Mouse (Mus musculus) liver, adult 10 weeks (tissue): ENCODE measurements around the gene Prcd. TPM values are rescaled to one million over a fixed set of nuclear protein-coding genes. Genes with fewer than 3 reads are reported as not detected.

Experiments
- polyA plus RNA-seq: library from polyadenylated mRNA; stranded (reverse); fragments of 350-450 nt; fragmentation: Illumina TruSeq; extraction: RNeasy Lipid Tissue Mini Kit (QIAGEN cat#74804); gene quantifications from one replicate; pipeline ENCODE4 v1.2.3, GENCODE M21; 2014; ENCODE audit warnings: low read depth, low replicate concordance

Prcd gene
- not detected for polyA plus RNA-seq

DNA sequence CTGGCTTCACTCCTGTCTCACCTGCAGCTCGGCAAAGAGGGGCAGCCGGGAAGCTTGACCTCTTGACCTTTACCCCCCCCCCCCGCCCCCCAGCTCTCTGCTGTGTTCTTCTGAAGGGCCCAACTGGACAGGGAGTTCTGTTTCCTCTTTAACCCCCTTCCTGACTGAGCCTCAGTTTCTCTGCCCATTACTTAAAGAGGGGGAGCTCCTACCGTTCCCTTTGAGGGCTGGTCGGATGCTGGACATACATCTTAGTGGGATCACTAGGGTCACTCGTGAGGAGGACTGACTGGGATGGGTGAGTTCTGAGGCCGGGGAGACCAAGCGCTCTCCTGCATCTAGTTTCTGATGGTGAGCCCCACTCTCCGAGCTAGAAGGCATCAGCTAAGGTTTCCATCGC lies at the start of gene Prcd:
Gene Prcd (plus strand): TSS at position 301 of the 400 bp plus-strand sequence.

DNA sequence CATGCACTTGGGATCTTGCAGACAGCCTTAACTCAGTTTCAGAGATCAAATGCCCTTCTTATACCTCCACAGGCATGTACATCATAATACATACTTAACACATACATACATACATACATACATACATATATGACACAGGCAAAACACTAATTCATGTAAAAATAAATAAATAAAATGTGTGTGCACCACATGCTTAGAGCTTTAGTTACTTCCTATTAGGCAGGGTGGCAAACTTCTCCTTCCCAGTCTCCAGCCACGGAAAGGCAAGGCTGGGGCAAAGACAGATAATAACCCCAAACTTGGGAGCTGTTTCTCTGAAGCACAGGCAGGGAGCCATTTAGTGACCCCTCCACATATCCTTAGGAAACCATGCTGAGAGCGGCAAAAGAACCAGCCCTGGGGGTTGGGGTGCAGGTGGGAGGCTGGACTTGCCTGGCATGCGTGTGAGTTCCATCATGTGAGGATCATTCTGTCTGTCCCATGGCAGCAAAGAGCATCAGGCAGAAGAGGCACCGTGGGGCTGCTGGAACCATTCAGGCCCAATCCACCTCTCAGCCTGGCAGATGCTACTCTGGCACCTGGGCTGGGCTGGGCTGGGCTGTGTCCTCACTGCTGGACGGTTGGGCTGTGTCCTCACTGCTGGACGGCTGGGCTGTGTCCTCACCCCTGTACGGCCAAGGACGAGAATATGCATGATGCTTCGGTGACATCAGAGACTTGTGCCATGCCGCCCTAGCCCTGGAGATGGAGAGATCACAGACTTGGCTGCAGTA lies 26.8 kb upstream of the Prcd start, which contains the start of gene Rhbdf2:
Gene Rhbdf2 (minus strand): TSS at position 721 of the 773 bp plus-strand sequence.

DNA sequence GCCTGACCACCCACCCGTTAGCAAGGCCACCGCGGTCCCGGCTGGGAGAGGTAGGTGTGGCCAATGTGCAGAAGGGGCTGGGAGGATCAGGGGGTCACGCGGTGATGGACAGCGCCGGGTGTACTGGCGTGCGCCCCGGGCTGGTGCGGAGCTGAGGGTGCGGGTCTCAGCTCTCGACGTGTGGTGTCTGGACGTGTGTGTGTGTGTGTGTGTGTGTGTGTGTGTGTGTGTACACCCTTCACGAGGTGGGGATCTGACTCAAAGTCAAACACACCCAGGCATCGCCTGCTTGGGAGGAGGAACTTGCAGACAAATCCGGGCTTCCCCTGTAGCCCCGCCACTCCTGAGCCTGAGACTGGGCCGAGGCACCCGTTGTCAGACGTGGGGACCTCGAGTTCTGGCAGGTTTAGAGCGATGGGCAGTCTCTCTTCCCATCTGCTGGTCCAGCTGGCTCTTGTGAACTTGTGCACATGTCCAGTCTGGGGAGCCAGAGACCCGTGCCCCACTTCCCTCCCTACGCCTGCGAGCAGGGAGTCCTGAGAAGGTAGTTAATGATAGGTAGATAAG lies 1.0 kb downstream of the Prcd start, which contains the start of gene Cygb:
Gene Cygb (minus strand): TSS at position 59 of the 567 bp plus-strand sequence.

Other genes with a start within 250 kb of the Prcd start
- 0.13 TPM for gene Rnf157, start 240.5 kb upstream of the Prcd start, polyA plus RNA-seq
- gene Ubald2, start 219.4 kb upstream of the Prcd start, polyA plus RNA-seq, result 4.4 TPM
- not detected for gene Qrich2, start 187.3 kb upstream of the Prcd start, polyA plus RNA-seq
- gene Prpsap1, start 159.3 kb upstream of the Prcd start, polyA plus RNA-seq, result 28.4 TPM
- gene Sphk1, start 122.6 kb upstream of the Prcd start, polyA plus RNA-seq, result not detected
- gene Ube2o, start 72.1 kb upstream of the Prcd start, polyA plus RNA-seq, result 1.7 TPM
- gene Aanat, start 67.1 kb upstream of the Prcd start, polyA plus RNA-seq, result not detected
- gene Rhbdf2, start 26.5 kb upstream of the Prcd start, polyA plus RNA-seq, result 0.24 TPM
- 0.42 TPM for gene Cygb, start 779 bp downstream of the Prcd start, polyA plus RNA-seq
- not detected for gene St6galnac1, start 122.0 kb downstream of the Prcd start, polyA plus RNA-seq
- gene Mxra7, start 174.5 kb downstream of the Prcd start, polyA plus RNA-seq, result 1.2 TPM
- 41.3 TPM for gene Mettl23, start 189.7 kb downstream of the Prcd start, polyA plus RNA-seq
- gene Jmjd6, start 189.9 kb downstream of the Prcd start, polyA plus RNA-seq, result 7.6 TPM
- 9.3 TPM for gene Mfsd11, start 198.9 kb downstream of the Prcd start, polyA plus RNA-seq
- gene Srsf2, start 199.6 kb downstream of the Prcd start, polyA plus RNA-seq, result 279 TPM